Comparison of ENCODE assay signal across 8 mouse cellular contexts in genomic region chr12:108554861-108555556, GRCm38 (mm10). TPM values are rescaled to one million over a fixed set of nuclear protein-coding genes. Genes with fewer than 3 reads are reported as not detected.
A peak's percentile ranks its signal among the peaks of the same experiment; 100 is the strongest.
DNase-seq lines count a peak whose midpoint lies in the region; ATAC-seq lines count a peak whose summit lies in the region.

No protein-coding gene starts in this region.

- H3K4me2 ChIP-seq in heart, embryonic 14.5 days (ENCODE audit: low read length): peak overlapping the region; percentile 84
- peak overlapping the region; percentile 85 for H3K4me2 ChIP-seq in neural tube, embryonic 15.5 days

- WGBS in heart, embryonic 14.5 days: under 1% methylated on average over 80 of the region's 100 CpGs
- WGBS in neural tube, embryonic 15.5 days: under 1% methylated on average over 78 of the region's 100 CpGs

- no peaks in the 10 kb centered on the region for H3K9me3 ChIP-seq in heart, embryonic 14.5 days (ENCODE audit: control insufficient read depth, low read length)
- no peaks in the 10 kb centered on the region for H3K9me3 ChIP-seq in neural tube, embryonic 15.5 days (replicated peaks)

- peaks cover 18 to 36% of the 10 kb centered on the region in 2 experiments for H3K4me1 ChIP-seq in heart, embryonic 14.5 days (ENCODE audit: control insufficient read depth in 2 of 2, insufficient read depth in 2 of 2, low read length in 2 of 2)
- peaks cover 46% of the 10 kb centered on the region for H3K4me1 ChIP-seq in neural tube, embryonic 15.5 days

- peak overlapping the region; percentile 39 to 75 for H3K27ac ChIP-seq in heart, embryonic 14.5 days (replicated peaks in 1 of 2; ENCODE audit: control insufficient read depth in 1 of 2, insufficient read depth in 1 of 2, low read depth in 2 of 2, low read length in 2 of 2)
- H3K27ac ChIP-seq in neural tube, embryonic 15.5 days (replicated peaks): peak overlapping the region; percentile 94

- no peaks in the 10 kb centered on the region for H3K36me3 ChIP-seq in heart, embryonic 14.5 days (ENCODE audit: control insufficient read depth, insufficient read depth, low read length)
- no peaks in the 10 kb centered on the region for H3K36me3 ChIP-seq in neural tube, embryonic 15.5 days

- peak; percentile 64 for ATAC-seq in heart, embryonic 14.5 days (ENCODE audit: insufficient number of reproducible peaks, insufficient read depth, low FRiP score, low read depth)
- ATAC-seq in neural tube, embryonic 15.5 days (ENCODE audit: low FRiP score): peak; percentile 48

- no peaks in the 10 kb centered on the region for H3K27me3 ChIP-seq in heart, embryonic 14.5 days (ENCODE audit: control insufficient read depth, insufficient read depth, low read length)
- no peaks in the 10 kb centered on the region for H3K27me3 ChIP-seq in neural tube, embryonic 15.5 days (replicated peaks)

- H3K9ac ChIP-seq in heart, embryonic 14.5 days (ENCODE audit: low read length): peak overlapping the region; percentile 95
- peak overlapping the region; percentile 99 for H3K9ac ChIP-seq in neural tube, embryonic 15.5 days (replicated peaks)

- peak overlapping the region; percentile 94 to 100 for H3K4me3 ChIP-seq in heart, embryonic 14.5 days (ENCODE audit: control insufficient read depth in 1 of 2, insufficient read depth in 1 of 2, low read depth in 1 of 2, low read length in 2 of 2)
- H3K4me3 ChIP-seq in neural tube, embryonic 15.5 days (replicated peaks): peak overlapping the region; percentile 81

- peak; percentile 15 for DNase-seq in kidney, adult 11 months
- DNase-seq in kidney, postnatal 14 days: no peak
- DNase-seq in CD8-positive naive resting alpha-beta T cell, adult 2 months (ENCODE audit: low read depth in 2 of 2, low spot score in 2 of 2): peak; percentile 11 to 26
- DNase-seq in cerebellum, adult 18-20 months: peak; percentile 33 to 74
- DNase-seq in liver: peak; percentile 17
- no peak for DNase-seq in ovary, postnatal 14 days (ENCODE audit: low spot score)

RNA-seq across cellular contexts. Expression of gene Evl, which starts 0.5 kb away (rescaled TPM):
- polyA plus RNA-seq in heart, embryonic 14.5 days (2014; fragmentation: Nextera tagmentation; extraction: Ambion mirVana): 57.1 and 57.9 TPM in 2 replicates
- polyA plus RNA-seq in neural tube, embryonic 15.5 days (2015; fragmentation: Nextera tagmentation; extraction: Ambion mirVana): 188 and 226 TPM in 2 replicates

Comparison
In these comparisons a context has a peak if more than half of its experiments do, and no peak if none do; other contexts are left out.
1. DNase-seq: peak in kidney, adult 11 months (single experiment), CD8-positive naive resting alpha-beta T cell, adult 2 months (2 of 2), cerebellum, adult 18-20 months (2 of 2) and liver (single experiment); none in kidney, postnatal 14 days (single experiment) and ovary, postnatal 14 days (single experiment).